Mouse (Mus musculus) monocyte, adult 2 months (primary cell): ENCODE measurements at regions not wholly inside any gene's neighbourhood (a gene's known extent, or its start where the extent isn't known, plus 50 kb on each side); places are given as distances from the start of the nearest gene placed in this dataset.

Source experiments
- DNase-seq, 2 experiments: peaks; one replicate each; pipeline ENCODE4 v3.0.0; 2022; ENCODE audit warnings: low spot score in 2 of 2, low read depth in 1 of 2

DNA sequence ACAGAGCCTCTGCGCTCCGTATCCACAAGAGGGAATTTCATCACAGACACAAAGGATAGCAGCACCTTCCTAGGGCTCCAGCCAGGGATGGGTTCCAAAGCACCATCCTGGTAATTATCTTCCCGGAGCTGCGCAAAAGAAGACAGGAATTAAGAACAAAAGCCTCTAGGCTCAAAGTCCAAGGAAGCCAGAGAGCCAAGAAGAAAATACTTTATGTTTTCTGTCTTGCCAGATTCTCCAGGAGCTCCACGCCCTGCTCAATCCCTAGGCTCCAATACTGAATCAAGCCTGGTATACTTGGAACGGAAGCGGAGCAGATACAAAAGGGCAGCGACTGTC, 54.4 kb downstream of the Irf2bpl start:
- no peak for DNase-seq

DNA sequence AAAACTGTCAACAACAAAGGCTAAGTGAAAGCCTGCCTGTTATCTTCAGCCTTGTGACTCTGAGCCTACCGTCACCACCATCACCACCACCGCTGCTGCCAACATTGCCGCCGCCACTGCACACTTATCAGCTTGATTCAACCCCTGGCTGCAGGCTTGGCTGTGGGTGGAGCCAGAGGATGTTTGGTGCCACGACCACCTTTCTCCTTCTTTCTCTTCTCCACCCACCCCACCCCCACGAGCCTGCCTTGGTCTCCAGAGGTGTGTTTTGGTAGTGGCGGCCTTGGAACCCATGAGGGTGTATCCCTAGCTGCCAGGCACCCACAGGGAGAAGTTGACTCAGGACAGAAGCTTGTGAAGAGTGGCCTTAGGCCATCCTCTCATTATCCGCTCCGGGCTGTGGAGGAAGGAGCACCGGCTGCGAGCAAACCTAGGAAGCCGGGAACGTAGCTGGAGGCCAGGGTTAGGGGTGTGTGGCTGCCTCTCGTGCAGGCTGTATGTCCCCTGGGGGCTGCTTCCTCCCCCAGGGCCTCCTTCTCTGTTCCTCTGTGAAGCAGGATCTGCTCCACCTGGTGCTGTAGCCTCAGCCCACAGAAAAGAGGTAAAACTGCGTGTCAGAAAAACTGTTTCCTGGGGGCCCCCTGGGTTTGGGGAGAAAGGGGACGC, 54.9 kb downstream of the Irf2bpl start:
- DNase-seq = no peak

DNA sequence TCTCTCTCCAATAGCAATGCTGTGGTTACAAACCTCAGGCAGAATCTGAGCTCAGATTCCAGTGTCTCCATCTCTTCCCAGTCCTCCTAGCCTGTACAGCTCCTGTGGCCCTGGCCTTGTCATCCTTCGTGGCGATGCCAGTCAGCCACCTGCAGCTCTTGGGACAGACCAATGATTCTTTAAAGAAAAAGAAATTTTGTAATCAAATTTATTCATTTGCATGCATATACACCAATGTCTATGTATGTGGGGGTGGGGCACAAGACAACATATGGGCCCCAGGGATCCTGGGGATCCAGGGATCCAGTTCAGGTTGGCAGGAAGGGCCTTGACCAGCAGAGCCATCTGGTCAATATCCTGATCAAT, 57.4 kb downstream of the Irf2bpl start:
- DNase-seq = no peak

DNA sequence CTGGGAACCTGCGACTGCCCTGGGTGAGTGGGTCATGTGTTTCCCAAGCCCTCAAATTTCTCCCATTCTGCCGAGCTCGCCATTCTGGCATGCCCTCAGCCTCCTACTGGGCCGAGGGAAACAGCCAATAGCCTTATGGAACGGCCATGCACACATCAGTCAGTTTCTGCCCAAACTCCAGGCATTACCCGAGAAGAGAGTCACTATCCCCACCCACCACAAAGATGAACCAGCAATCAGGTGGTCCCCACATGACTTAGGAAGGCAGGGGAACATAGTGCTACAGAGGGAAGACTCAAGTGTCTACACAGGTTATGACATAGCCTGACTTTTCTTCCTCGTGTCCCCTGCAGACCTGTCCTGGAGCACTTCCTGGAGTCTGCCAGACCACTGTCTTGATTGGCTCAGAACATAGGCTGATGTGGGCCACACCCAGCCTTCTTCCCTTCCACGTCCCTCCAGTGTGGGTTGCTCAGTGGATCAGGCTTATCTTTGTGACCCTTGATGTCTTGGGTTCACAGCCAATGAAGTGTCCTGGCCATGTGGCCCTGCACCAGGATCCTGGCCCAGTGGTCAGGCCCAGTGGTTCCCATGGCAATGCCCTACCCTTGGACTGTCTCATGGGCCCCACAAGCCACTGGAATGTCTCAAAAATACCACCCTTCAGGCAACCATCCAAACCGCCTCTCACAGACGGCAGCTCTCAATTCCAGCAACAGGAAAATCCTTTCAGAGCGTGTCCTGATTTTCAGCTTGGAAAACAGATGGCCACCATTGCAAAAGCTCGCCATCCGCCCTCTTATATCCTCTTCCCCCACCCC, 58.0 kb downstream of the Irf2bpl start:
- no peak for DNase-seq

DNA sequence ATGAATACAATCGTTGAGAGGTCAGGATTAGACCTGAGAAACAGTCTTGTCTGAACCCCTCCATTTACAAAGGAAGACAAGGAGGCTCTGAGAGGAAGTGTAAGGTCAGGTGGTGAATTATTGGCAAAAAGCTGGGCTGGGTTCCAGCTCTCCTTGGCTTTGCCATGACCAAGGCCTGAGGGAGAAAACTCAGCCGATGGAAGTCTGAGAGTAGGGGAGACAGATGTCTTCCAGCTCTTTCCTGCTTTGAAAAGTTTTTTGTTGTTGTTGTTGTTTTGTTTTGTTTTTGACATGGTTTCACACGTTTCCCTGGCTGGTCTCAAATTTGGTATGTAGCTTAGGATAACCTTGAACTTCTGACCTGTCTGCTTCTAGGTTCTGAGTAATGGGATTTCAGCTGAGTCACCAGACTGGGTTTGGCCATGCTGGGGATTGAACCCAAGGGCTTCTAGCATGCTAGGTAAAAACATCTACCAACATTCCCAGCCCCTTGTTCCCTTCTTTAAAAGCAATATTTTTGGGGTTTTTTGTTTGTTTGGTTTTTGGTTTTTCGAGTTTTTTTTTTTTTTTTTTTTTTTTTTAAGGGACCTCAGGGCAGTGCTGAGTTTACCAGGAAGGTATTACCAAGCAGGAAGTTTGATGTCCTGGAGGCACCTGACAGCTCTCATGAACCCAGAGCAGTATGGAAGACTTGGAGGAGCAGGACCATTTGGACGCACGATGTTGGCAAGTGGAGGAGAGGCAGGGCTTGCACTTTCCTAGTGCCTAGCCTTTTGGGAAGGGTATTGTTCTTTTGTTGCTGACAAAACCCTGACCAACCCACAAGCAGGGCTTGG, 58.8 kb downstream of the Irf2bpl start:
- DNase-seq = no peak

DNA sequence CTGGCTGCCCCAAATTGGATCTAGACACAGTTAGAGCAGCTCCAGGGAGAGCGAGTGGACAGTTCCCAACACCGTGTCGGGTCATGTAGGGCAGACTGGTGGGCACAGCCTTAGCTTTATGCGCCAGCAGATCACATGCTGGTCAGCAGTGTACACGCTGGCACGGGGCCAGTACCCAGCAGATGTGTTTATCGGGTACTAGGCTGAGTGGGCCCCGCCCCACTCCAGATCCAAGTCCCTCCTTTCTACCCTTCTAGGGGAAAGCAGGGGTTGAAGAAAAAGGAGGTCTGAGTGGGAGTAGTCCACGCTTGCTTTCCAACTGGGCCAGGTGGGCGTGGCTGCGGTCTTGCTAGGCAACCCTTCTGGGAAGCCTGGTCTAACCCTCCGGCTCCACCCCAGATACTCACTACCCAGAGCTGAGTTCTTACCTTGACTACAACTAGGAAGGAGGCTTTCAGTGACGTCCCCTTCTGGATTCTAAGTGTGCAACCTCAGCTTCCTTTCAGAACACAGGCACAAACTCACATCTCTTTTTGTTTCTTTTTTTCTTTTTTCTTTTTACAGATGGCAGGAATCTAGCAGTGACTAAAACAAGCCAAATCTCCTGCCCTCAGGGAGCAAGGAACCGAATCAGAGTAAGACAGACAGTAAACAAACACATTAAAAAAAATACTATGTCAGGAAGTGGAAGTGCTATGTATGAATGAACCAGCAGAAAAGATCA, 59.6 kb downstream of the Irf2bpl start:
- peak in 1 of 2 experiments; percentile 52 for DNase-seq

DNA sequence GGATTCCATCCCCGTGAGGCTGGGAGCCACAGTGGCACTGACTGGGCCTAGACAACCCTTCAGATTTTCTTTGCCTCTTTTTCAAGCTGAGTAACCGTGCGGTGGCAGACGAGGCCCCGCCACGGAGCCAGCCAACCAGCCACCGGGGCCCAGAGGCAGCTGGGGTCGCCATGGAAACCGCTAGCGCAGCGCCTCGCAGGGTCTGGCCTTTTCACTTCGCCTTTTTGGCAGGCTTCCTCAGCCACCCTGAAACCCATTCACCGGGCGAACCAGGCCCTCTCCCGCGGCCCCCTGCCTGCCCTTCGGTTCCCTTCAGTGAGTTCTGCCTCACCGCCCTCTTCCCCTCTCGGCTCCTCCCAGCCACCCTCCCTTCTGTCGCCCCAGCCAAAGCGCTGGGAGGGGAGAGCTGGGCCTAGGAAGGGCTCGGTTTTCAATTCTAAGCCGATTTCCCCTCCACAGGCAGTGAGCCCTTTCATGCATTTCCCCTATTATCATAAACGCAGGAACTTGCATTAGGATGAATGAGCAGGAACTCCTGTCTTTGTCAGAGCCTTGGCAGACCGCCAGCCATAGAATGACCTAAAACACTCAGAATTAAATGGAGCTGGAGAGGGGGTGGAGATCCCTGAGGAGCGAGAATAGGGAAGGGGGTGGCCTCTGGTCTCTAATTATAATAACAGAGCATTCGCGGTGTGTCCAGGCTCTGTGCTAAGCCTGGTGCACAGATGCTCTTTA, 60.6 kb downstream of the Irf2bpl start:
- peak; percentile 72 to 84 for DNase-seq

DNA sequence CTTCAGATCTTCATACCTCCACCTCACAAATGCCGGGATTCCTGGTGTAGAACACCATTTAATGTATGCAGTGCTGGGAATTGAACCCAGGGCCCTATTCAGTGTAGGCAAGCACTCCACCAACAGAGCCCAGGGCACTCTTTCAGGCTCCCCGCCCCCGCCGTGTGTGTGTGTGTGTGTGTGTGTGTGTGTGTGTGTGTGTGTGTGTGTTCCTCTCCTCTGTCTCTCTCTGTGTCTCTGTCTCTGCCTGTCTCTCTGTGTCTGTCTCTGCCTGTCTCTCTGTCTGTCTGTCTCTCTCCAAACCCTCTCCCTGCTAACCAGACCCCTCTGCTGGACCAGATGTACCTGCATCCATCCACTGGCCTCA, 61.1 kb downstream of the Irf2bpl start:
- no peak for DNase-seq

DNA sequence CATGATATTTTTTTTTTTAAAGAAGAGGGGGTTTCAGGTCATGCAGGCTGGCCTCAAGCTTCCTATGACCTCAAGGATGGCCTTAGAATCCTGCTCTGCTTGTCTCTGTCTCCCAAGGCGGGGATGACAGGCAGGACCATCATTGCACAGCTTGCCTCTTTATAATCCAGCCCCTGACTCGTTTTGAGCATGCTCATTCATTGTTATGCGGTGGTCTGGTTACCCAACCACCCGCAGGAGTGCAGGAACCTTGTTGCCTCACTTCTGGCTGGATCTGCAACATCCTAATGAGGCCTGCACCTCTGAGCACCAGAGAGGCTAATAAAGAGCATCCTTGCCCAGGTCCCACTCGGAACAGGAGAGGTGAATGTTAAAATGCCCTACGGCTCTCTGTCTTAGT, 63.4 kb downstream of the Irf2bpl start:
- DNase-seq = no peak

DNA sequence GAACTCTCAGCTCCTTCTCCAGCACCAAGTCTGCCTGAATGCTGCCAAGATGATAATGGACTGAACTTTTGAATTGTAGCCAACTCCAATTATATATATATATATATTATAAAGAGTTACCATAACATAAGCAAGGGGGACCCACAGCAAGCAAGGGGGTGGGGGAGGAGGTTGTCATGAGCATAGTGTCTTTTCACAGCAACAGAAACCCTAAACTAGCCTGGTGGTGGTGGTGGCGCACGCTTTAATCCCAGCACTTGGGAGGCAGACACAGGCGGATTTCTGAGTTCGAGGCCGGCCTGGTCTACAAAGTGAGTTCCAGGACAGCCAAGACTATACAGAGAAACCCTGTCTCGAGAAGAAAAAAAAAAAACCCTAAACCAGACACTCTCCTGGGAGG, 65.0 kb downstream of the Irf2bpl start:
- no peak for DNase-seq

DNA sequence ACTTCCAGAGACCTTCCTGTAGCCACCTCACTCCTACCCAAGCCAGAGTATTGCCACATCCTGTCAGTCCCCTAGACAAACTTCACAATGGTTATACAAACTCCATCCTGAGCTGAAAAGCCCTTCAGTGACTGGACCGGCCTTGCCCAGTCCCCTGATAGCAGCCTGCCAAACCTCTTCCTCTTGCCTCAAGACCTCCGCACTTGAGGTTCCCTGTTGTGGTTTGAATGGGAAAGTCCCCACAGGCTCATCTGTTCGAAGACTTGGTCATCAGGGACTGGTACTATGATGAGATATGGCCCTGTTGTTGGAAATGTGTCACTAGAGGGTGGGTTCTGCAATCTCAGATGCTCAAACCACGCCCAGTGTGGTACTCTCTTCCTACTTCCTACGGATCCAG, 65.4 kb downstream of the Irf2bpl start:
- DNase-seq = peak; percentile 53 to 65

DNA sequence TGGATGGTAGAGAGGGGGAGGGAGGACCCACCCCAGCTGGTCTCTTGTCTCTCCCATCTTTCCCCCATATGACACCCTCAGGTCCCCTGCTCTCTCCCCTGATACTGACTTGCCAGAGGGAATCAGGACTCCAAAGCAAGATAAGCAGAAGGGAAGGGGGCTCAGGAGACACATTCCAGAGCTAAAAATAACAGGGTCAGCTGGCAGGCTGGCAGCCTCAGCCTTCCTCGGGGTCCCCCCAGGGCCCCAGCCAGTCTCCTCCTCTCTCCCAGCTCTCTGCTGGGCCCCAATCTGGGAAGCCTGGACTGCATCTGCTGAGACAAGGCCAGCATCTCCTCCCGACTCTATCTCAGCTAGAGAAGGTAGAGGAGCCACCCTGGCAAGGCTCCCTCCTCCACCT, 66.4 kb downstream of the Irf2bpl start:
- no peak for DNase-seq

DNA sequence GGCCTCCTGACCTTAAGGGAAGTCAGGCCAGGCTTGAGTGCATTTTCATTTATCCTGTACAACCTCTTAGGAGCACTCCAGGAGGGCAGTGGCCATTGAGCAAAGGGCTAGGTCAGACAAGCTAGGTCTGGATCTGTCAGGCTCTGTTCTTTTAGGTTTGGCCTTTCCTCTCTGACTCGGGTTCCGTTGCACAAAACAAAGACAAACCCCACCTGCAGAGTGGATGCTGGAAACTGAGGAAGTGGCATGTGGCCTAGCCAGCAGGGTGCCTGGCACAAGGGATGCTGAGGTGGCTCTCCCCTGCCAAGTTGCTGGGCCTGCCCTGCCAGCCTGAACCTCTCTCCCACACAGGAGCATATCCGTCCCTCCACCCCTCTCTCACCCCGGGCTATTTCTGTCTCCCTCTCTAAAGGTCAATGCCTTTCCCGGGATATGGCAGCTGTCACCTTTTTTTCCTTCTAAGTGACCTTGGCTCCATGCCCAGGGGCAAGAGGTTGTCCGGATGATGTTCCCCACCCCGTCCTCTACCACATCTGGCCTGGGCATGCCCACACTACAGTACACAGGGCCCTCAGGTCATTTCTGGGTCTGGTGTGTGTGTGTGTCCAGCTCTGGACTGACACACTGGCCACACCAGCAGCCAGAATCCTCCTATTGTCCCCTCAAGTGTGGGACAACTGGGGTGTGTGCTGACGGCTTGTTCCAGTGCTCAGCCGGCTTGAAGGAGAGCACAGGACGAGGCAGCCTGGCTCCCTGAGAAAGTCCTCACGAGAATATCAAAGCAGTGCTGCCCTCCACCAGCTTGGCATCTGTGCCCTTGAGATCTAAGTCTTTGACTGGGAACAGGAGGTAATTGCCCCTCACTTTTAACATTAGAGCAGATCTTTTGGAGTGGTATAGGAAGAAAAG, 67.6 kb downstream of the Irf2bpl start:
- DNase-seq = no peak

DNA sequence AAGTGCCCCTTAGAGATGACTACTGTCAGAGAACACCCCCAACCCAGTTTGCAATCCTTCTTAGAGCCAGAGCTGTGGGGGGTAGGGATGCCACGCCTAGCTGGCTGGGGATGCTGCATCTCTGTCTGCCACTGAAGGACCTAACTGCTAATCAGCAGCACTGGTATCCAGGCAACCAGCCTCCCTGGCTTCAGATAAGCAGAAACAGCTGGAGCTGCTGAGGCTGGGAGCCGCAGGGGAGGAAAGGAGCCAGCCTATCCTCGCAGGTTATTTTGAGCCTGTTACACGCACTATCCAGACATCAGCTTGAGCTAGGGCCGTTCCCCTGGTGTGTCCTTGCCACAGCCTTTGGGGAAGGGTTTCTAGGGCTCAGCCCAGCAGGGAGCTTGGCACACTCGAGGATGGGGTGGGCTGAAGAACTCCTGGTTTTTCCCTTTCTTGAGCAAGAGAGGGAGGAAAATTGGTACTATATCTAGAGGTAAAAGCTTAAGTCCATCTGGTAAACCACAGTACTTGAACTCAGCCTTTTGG, 68.4 kb downstream of the Irf2bpl start:
- no peak for DNase-seq

DNA sequence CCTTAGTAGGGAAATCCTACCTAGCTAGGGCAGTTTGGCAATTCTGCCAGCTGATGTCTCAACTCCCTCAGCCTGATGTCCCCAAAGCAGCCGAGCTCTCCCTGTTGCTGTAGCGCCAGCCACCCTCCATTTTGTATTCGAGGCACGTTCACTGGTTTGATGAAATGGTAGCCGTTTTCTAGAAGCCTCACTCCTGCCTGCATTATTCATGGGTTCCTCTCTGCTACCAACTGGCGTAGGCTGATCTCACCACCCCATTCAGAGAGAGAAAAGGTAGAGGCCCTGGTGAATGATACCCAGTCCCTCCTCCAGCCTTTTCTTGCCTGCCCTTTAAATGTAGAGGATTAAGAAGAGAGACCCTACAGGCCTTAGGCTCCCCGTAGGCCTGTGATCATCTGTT, 69.9 kb downstream of the Irf2bpl start:
- no peak for DNase-seq
